Mouse (Mus musculus) neural tube, embryonic 14.5 days (tissue): Measurements from ENCODE around the gene Hfe2. TPM values are rescaled to one million over a fixed set of nuclear protein-coding genes. Genes with fewer than 3 reads are reported as not detected.
A peak's percentile ranks its signal among the peaks of the same experiment; 100 is the strongest.

Experiments used
- ATAC-seq: fragments of 200-750 bp; cut with Nextera tagmentation; 2 replicates; pipeline ENCODE4 v1.8.0; 2017; ENCODE audit warnings: low read depth, mild to moderate bottlenecking, moderate TSS enrichment, moderate library complexity
- H3K27ac ChIP-seq: fragments of 300-500 bp; sonication (generic); 2 replicates; pipeline ENCODE4 v1.5.1; 2014; ENCODE audit warnings: low read depth, mild to moderate bottlenecking, control low read depth, low read length, moderate library complexity, mixed read lengths
- H3K27me3 ChIP-seq: fragments of 300-500 bp; sonication (generic); 2 replicates; pipeline ENCODE4 v1.6.1; 2014; ENCODE audit warnings: low read length; ENCODE audit not compliant: control insufficient read depth, insufficient read depth
- H3K36me3 ChIP-seq: fragments of 300-500 bp; sonication (generic); 2 replicates; pipeline ENCODE4 v1.6.1; 2014; ENCODE audit warnings: low read length, mixed read lengths; ENCODE audit not compliant: control insufficient read depth, insufficient read depth
- H3K4me1 ChIP-seq: fragments of 300-500 bp; sonication (generic); 2 replicates; pipeline ENCODE4 v1.6.1; 2014; ENCODE audit warnings: low read length; ENCODE audit not compliant: control insufficient read depth, insufficient read depth
- H3K4me2 ChIP-seq: fragments of 300-500 bp; sonication (generic); 2 replicates; pipeline ENCODE4 v1.6.1; 2014; ENCODE audit warnings: mild to moderate bottlenecking, low read depth, low read length, control low read depth
- H3K4me3 ChIP-seq: fragments of 300-500 bp; sonication (generic); 2 replicates; pipeline ENCODE4 v1.5.1; 2014; ENCODE audit warnings: low read depth, low read length, control low read depth, mixed read lengths
- H3K9ac ChIP-seq: fragments of 300-500 bp; sonication (generic); replicated peaks from 2 replicates; pipeline ENCODE4 v1.6.1; 2014; ENCODE audit warnings: low read depth, mild to moderate bottlenecking, control low read depth, low read length, mixed read lengths
- H3K9me3 ChIP-seq: fragments of 300-500 bp; sonication (generic); 2 replicates; pipeline ENCODE4 v1.6.1; 2016; ENCODE audit warnings: low read length; ENCODE audit not compliant: control insufficient read depth
- WGBS: fragments of 180-500 bp; shearing (Covaris S2); extraction: QIAGEN DNeasy Blood & Tissue Kit; methylation state at CpG from one replicate; pipeline ENCODE4 v1.1.7; 2014; 5-methylcytosine and 5-hydroxymethylcytosine counted together
- polyA plus RNA-seq: library from polyadenylated mRNA; unstranded; fragments of >200 nt; fragmentation: Nextera tagmentation; extraction: Ambion mirVana; gene quantifications from 2 replicates; pipeline ENCODE4 v1.2.1, GENCODE M21; 2014

The Hfe2 gene
- polyA plus RNA-seq, 1 experiment from 2014 or later, result 2.0 TPM

DNA sequence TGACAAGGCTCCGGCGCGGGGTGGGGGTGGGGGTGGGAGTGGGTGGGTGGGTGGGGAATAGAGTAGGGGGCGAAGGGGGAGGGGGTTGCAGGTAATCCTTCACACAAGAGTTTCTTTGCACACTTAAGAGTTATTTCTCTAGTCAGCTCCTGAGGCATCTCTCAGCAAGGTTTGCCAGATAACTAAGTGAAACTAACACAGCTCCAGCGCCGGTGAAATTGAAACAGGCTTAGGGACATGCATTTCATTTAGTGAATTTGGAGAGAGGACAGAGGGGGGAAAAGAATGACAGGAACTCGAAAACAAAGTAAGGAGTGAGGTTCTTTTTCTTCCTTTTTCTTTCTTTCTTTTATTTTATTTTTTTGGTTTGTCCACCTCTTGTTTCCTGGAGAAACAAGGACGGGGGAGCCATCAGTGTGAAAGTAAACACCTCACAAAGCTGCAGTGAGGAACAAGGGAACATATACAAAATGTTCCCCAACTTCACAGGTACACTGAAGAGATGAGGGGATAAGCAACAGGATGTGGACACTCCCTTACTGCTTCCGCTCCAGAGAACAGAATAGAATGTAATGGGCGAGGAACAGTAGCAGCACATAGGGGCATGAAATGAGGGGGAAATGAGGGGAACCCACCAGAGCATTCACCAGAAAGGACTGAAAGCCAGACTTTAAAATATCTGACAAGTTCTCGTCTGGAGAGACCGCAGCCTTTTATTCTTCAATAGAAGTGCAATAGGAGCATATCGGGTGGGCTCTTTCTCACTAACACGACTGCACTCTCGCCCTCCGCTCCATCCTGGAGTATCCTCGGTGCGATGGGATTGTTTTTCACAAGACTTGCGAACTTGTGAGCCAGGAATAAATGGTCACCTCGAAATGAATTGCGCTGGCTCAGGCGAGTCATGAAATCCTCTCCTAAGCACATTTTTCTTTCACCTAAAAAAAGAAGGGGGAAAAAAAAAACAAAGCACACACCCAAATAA lies 32.0 kb downstream of the Hfe2 start:
- H3K4me3 ChIP-seq, result peak overlapping the region; percentile 73
- no peak for ATAC-seq
- peak overlapping the region; percentile 75 for H3K27ac ChIP-seq
- H3K9me3 ChIP-seq, result no peaks in the 10 kb centered on the region
- H3K4me2 ChIP-seq, result peak overlapping the region; percentile 79
- WGBS, result 12% methylated on average over 22 of the region's 22 CpGs
- peak overlapping the region; percentile 59 for H3K9ac ChIP-seq
- H3K36me3 ChIP-seq, result no peaks in the 10 kb centered on the region; the same call in 1 of the 2 replicates
- peaks cover 32% of the 10 kb centered on the region for H3K4me1 ChIP-seq
- H3K27me3 ChIP-seq, result no peaks in the 10 kb centered on the region

DNA sequence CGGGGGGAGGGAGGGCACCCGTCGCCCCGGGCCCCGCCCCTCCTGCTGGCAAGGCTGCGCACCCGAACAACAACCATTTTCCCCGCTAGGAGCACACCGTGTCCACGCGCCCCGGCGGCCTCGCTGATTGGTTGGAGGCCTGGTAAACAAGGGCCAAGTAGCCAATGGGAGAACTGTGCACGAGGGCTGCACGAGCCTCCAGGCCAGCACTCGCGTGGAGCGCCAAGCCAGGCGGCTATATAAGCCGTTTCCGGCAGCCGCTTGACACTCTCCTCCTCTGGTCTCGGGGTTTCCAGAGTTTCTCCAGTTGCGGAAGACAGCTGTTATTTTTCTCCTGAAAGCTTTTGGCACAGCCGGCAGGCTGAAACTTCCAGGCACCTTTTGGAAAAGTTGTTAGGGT lies 32.7 kb downstream of the Hfe2 start, which contains the start of gene Txnip:
TSS of gene Txnip (plus strand) at position 264 of the 400 bp plus-strand sequence.
- Histone ChIP-seq H3K27ac (peak within 1 kb of the TSS; percentile 75), H3K36me3 (no peaks in the 10 kb centered on the region; the same call in 1 of the 2 replicates), H3K27me3 (no peaks in the 10 kb centered on the region), H3K9me3 (no peaks in the 10 kb centered on the region), H3K4me3 (peak within 1 kb of the TSS; percentile 73), H3K4me2 (peak within 1 kb of the TSS; percentile 79), H3K4me1 (peaks cover 32% of the 10 kb centered on the region), H3K9ac (peak within 1 kb of the TSS; percentile 67)
- under 1% methylated on average over 26 of the region's 26 CpGs for WGBS
- peak; percentile 99 for ATAC-seq

- H3K27me3 ChIP-seq, result no peaks in the 10 kb centered on the region
- H3K27ac ChIP-seq, result peak overlapping the region; percentile 52
- peaks cover 32% of the 10 kb centered on the region for H3K4me1 ChIP-seq
- H3K9ac ChIP-seq, result peak overlapping the region; percentile 67
- H3K4me2 ChIP-seq, result peak overlapping the region; percentile 79
- 0 out of 2 replicates have a peak, but pooled peaks have one; percentile 13 for ATAC-seq
- no peaks in the 10 kb centered on the region for H3K9me3 ChIP-seq
- H3K36me3 ChIP-seq, result no peaks in the 10 kb centered on the region; the same call in 1 of the 2 replicates
- WGBS, result 1% methylated on average over 17 of the region's 17 CpGs
- peak overlapping the region; percentile 73 for H3K4me3 ChIP-seq
Observed at GRCm38 (mm10) chr3:96558159-96558558, 33.2 kb downstream of the Hfe2 start.

DNA sequence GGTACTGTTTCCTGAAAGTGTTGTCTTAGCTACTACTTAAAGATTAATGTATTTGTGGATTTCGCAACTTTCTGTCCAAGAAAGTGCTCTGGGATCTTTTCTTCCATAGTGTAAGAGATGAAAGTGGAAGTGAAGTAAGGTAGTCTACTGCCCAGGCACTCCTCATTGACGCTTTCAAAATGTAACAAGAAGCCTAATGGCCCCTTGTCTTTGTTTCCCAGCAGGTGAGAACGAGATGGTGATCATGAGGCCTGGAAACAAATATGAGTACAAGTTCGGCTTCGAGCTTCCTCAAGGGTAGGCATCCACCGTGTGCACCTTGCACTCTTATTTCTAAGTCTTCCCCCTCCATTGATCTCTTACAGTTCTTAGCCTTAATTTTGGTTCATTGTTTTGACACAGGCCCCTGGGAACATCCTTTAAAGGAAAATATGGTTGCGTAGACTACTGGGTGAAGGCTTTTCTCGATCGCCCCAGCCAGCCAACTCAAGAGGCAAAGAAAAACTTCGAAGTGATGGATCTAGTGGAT lies 33.8 kb downstream of the Hfe2 start:
- WGBS, result 33% methylated on average over 10 of the region's 10 CpGs
- Histone ChIP-seq H3K9me3 (no peaks in the 10 kb centered on the region), H3K4me1 (peaks cover 32% of the 10 kb centered on the region)

GRCm38 (mm10) chr3:96559398-96559910 lies 34.5 kb downstream of the Hfe2 start:
- H3K27me3 ChIP-seq, result no peaks in the 10 kb centered on the region
- WGBS, result 81% methylated on average over 12 of the region's 12 CpGs
- no peaks in the 10 kb centered on the region; the same call in 1 of the 2 replicates for H3K36me3 ChIP-seq
- peak overlapping the region; percentile 73 for H3K4me3 ChIP-seq
- peak overlapping the region; percentile 79 for H3K4me2 ChIP-seq
- no peak overlapping the region for H3K27ac ChIP-seq
- H3K4me1 ChIP-seq, result peaks cover 32% of the 10 kb centered on the region
- peak overlapping the region; percentile 32 for H3K9ac ChIP-seq
- ATAC-seq, result no peak
- no peaks in the 10 kb centered on the region for H3K9me3 ChIP-seq

More for the DNA sequence above, 33.8 kb downstream of the Hfe2 start:
- peak overlapping the region; percentile 67 for H3K9ac ChIP-seq
- H3K36me3 ChIP-seq, result no peaks in the 10 kb centered on the region; the same call in 1 of the 2 replicates
- ATAC-seq, result no peak
- H3K27me3 ChIP-seq, result no peaks in the 10 kb centered on the region
- H3K27ac ChIP-seq, result peak overlapping the region; percentile 52; the same call in 1 of the 2 replicates
- H3K4me2 ChIP-seq, result peak overlapping the region; percentile 79
- H3K4me3 ChIP-seq, result peak overlapping the region; percentile 73

- Histone ChIP-seq H3K4me1 (peaks cover 32% of the 10 kb centered on the region), H3K27me3 (no peaks in the 10 kb centered on the region), H3K27ac (no peak overlapping the region), H3K9me3 (no peaks in the 10 kb centered on the region), H3K4me2 (peak overlapping the region; percentile 79), H3K36me3 (no peaks in the 10 kb centered on the region; the same call in 1 of the 2 replicates), H3K9ac (peak overlapping the region; percentile 32; the same call in 1 of the 2 replicates), H3K4me3 (peak overlapping the region; percentile 73)
- no peak for ATAC-seq
- WGBS, result 88% methylated on average over 23 of the region's 23 CpGs
Observed at GRCm38 (mm10) chr3:96559911-96560850, 35.2 kb downstream of the Hfe2 start.

- no peak overlapping the region for H3K27ac ChIP-seq
Observed at GRCm38 (mm10) chr3:96560881-96561668, 36.1 kb downstream of the Hfe2 start.

More at GRCm38 (mm10) chr3:96560881-96561668, 36.1 kb downstream of the Hfe2 start:
- peak overlapping the region; percentile 79 for H3K4me2 ChIP-seq
- H3K36me3 ChIP-seq, result no peaks in the 10 kb centered on the region; the same call in 1 of the 2 replicates
- ATAC-seq, result no peak
- 72% methylated on average over 9 of the region's 9 CpGs for WGBS
- H3K9ac ChIP-seq, result no peak overlapping the region
- H3K27me3 ChIP-seq, result no peaks in the 10 kb centered on the region
- peaks cover 28% of the 10 kb centered on the region for H3K4me1 ChIP-seq
- H3K9me3 ChIP-seq, result no peaks in the 10 kb centered on the region
- H3K4me3 ChIP-seq, result peak overlapping the region; percentile 73
